Mouse (Mus musculus): ENCODE measurements around the gene Mapk14.

GRCm38 (mm10) chr17:28756447-28756846, 65.3 kb downstream of the Mapk14 start:
- TF ChIP-seq CTCF (IDR thresholded peaks at IDR 0.05; ENCODE audit: low read depth, low read length), result no peak
- no peak for TF ChIP-seq EP300 (IDR thresholded peaks at IDR 0.05; ENCODE audit: insufficient read depth, low read depth, low read length)
- TF ChIP-seq POLR2A (IDR thresholded peaks at IDR 0.05; ENCODE audit: insufficient read depth, low read length), result no peak

Data from ES-Bruce4 (cell line).